Mouse (Mus musculus) common myeloid progenitor, adult 5-6 weeks (primary cell): ENCODE data around the gene Manf. TPM values are rescaled to one million over a fixed set of nuclear protein-coding genes. Genes with fewer than 3 reads are reported as not detected.

ENCODE experiments used
- ATAC-seq: replicated peaks from 2 replicates; pipeline ENCODE4 v1.8.0; 2016; ENCODE audit warnings: low read depth, mild to moderate bottlenecking, moderate TSS enrichment, inconsistent platforms; ENCODE audit not compliant: poor library complexity, severe bottlenecking
- total RNA-seq: library from RNA; stranded (forward); fragments of 200-1000, 187-1606 nt; gene quantifications from 2 replicates; pipeline ENCODE4 v1.2.3, GENCODE M21; 2017

Manf gene
- 160 and 252 TPM in 2 replicates for total RNA-seq

GRCm38 (mm10) chr9:106891829-106892551 lies at the start of gene Manf:
Gene Manf (minus strand): TSS chr9:106891979.
- ATAC-seq = peak; percentile 86

GRCm38 (mm10) chr9:106934998-106935397 lies 43.2 kb upstream of the Manf start:
- ATAC-seq = no peak

- no peak for ATAC-seq
Measured at GRCm38 (mm10) chr9:106914878-106915277, 23.1 kb upstream of the Manf start.

- ATAC-seq = no peak; the same call in 1 of the 2 replicates
Measured at GRCm38 (mm10) chr9:106913759-106914158, 22.0 kb upstream of the Manf start.

GRCm38 (mm10) chr9:106911624-106912023 lies 19.8 kb upstream of the Manf start:
- no peak for ATAC-seq

- peak; percentile 92 for ATAC-seq
Measured at GRCm38 (mm10) chr9:106908715-106909114, 16.9 kb upstream of the Manf start.

GRCm38 (mm10) chr9:106908174-106908573 lies 16.4 kb upstream of the Manf start:
- ATAC-seq = no peak

- ATAC-seq = no peak
Measured at GRCm38 (mm10) chr9:106906597-106906996, 14.8 kb upstream of the Manf start.

GRCm38 (mm10) chr9:106903791-106904134 lies 12.0 kb upstream of the Manf start:
- ATAC-seq = peak; percentile 83

- ATAC-seq = 0 out of 2 replicates have a peak, but pooled peaks have one; percentile 39
Measured at GRCm38 (mm10) chr9:106903099-106903790, 11.5 kb upstream of the Manf start.

GRCm38 (mm10) chr9:106901596-106901995 lies 9.8 kb upstream of the Manf start:
- no peak for ATAC-seq

- ATAC-seq = no peak
Measured at GRCm38 (mm10) chr9:106898901-106899300, 7.1 kb upstream of the Manf start.

GRCm38 (mm10) chr9:106893327-106893726 lies 1.5 kb upstream of the Manf start:
- no peak for ATAC-seq

- ATAC-seq = no peak
Measured at GRCm38 (mm10) chr9:106892552-106892875, 735 bp upstream of the Manf start.

GRCm38 (mm10) chr9:106891341-106891741 lies 438 bp downstream of the Manf start:
- no peak for ATAC-seq

GRCm38 (mm10) chr9:106890496-106891240 lies 1.1 kb downstream of the Manf start:
- ATAC-seq = no peak

GRCm38 (mm10) chr9:106889321-106889720 lies 2.5 kb downstream of the Manf start:
- no peak for ATAC-seq

GRCm38 (mm10) chr9:106888346-106888745 lies 3.4 kb downstream of the Manf start:
- ATAC-seq = no peak

- ATAC-seq = peak; percentile 55
Measured at GRCm38 (mm10) chr9:106886828-106887702, 4.7 kb downstream of the Manf start, which contains the start of gene Rbm15b. Gene Rbm15b (minus strand): TSS chr9:106887428.
